Mouse (Mus musculus): ENCODE results near the gene Olfr299. TPM values are rescaled to one million over a fixed set of nuclear protein-coding genes. Genes with fewer than 3 reads are reported as not detected.

Gene Olfr299
- polyA plus RNA-seq (2017; shearing (Covaris generic)), result not detected

GRCm38 (mm10) chr7:86459621-86460020 lies at the start of gene Olfr299:
Gene Olfr299 (plus strand): TSS chr7:86459921.

GRCm38 (mm10) chr7:86492384-86492783 lies 32.7 kb downstream of the Olfr299 start, which contains the start of gene Olfr298:
Gene Olfr298 (minus strand): TSS chr7:86492484.

Other genes with a start within 250 kb of the Olfr299 start
- 0.04 TPM for gene Vmn2r76, start 213.6 kb upstream of the Olfr299 start, polyA plus RNA-seq (2017; shearing (Covaris generic))
- gene Olfr310, start 182.7 kb upstream of the Olfr299 start, polyA plus RNA-seq (2017; shearing (Covaris generic)), result not detected
- not detected for gene Olfr309, start 146.2 kb upstream of the Olfr299 start, polyA plus RNA-seq (2017; shearing (Covaris generic))
- not detected for gene Olfr308, start 134.3 kb upstream of the Olfr299 start, polyA plus RNA-seq (2017; shearing (Covaris generic))
- gene Olfr307, start 122.3 kb upstream of the Olfr299 start, polyA plus RNA-seq (2017; shearing (Covaris generic)), result not detected
- not detected for gene Olfr305, start 93.0 kb upstream of the Olfr299 start, polyA plus RNA-seq (2017; shearing (Covaris generic))
- not detected for gene Olfr304, start 73.3 kb upstream of the Olfr299 start, polyA plus RNA-seq (2017; shearing (Covaris generic))
- gene Olfr303, start 62.1 kb upstream of the Olfr299 start, polyA plus RNA-seq (2017; shearing (Covaris generic)), result not detected
- gene Olfr301, start 56.1 kb upstream of the Olfr299 start, polyA plus RNA-seq (2017; shearing (Covaris generic)), result not detected
- not detected for gene Olfr298, start 32.6 kb downstream of the Olfr299 start, polyA plus RNA-seq (2017; shearing (Covaris generic))
- gene Olfr297, start 60.0 kb downstream of the Olfr299 start, polyA plus RNA-seq (2017; shearing (Covaris generic)), result not detected
- not detected for gene Olfr295, start 123.9 kb downstream of the Olfr299 start, polyA plus RNA-seq (2017; shearing (Covaris generic))
- not detected for gene Olfr294, start 156.7 kb downstream of the Olfr299 start, polyA plus RNA-seq (2017; shearing (Covaris generic))
- not detected for gene Olfr293, start 189.1 kb downstream of the Olfr299 start, polyA plus RNA-seq (2017; shearing (Covaris generic))
- not detected for gene Olfr292, start 228.4 kb downstream of the Olfr299 start, polyA plus RNA-seq (2017; shearing (Covaris generic))

All from CD4-positive, CD25-positive, alpha-beta regulatory T cell, adult 9 weeks (primary cell).